Mouse (Mus musculus) naive thymus-derived CD4-positive, alpha-beta T cell, adult 2 months (primary cell): ENCODE measurements around the gene Mxd1.

Experiments
- DNase-seq: peaks from one replicate; pipeline ENCODE4 v3.0.0-alpha.2; 2011; ENCODE audit warnings: low read depth

The Mxd1 gene

GRCm38 (mm10) chr6:86599951-86600414 lies 69.0 kb downstream of the Mxd1 start:
- peak; percentile 78 for DNase-seq

DNA sequence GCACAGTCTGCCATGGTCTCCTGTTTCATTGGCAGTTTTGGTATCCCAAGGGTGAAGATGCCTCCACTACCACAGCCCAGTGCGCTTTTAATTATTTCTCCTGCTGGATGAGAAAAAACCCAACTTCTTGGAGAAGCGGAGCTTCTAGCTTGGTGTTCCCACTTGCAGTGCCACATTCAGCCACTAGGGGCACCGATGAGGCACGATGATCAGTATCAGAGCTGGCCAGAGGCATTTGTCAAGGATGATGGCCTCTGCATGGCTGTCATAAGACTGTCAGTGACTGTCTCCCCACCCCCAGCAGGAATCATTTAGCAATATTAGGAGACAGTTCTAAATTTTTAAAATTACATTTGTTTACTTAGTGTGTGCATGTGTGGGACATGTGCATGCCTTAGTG lies 69.8 kb downstream of the Mxd1 start:
- DNase-seq = peak; percentile 82

- DNase-seq = no peak
Observed at GRCm38 (mm10) chr6:86598742-86599193, 70.2 kb downstream of the Mxd1 start.
